Mouse (Mus musculus) CH12.LX (cell line): Measurements from ENCODE around the gene Krtap4-1. TPM values are rescaled to one million over a fixed set of nuclear protein-coding genes. Genes with fewer than 3 reads are reported as not detected.

Experiments
- DNase-seq: peaks from one replicate; pipeline ENCODE4 v3.0.0-alpha.2; 2013; ENCODE audit errors: extremely low read depth
- H3K27ac ChIP-seq: 2 replicates; pipeline ENCODE4 v1.5.1; 2012; ENCODE audit warnings: low read depth, mild to moderate bottlenecking, control low read depth, moderate library complexity; ENCODE audit not compliant: insufficient read depth
- H3K27me3 ChIP-seq: replicated peaks from 2 replicates; pipeline ENCODE3; 2012; ENCODE audit warnings: inconsistent platforms
- H3K36me3 ChIP-seq, 2 experiments: replicated peaks in 1 of 2; 2 replicates each; pipeline versions ENCODE3 to v1.6.1; 2012; ENCODE audit warnings: inconsistent platforms in 1 of 2, low read length in 1 of 2, mild to moderate bottlenecking in 1 of 2, mixed read lengths in 1 of 2, moderate library complexity in 1 of 2; ENCODE audit not compliant: control insufficient read depth in 1 of 2, insufficient read depth in 1 of 2
- H3K4me1 ChIP-seq, 2 experiments: 2 replicates each; pipeline ENCODE4 v1.6.1; 2012; ENCODE audit warnings: inconsistent platforms in 1 of 2, moderate library complexity in 1 of 2; ENCODE audit not compliant: insufficient read depth in 2 of 2, control insufficient read depth in 1 of 2
- H3K4me2 ChIP-seq: 2 replicates; pipeline ENCODE4 v1.6.1; 2012; ENCODE audit warnings: low read depth, mild to moderate bottlenecking, control low read depth; ENCODE audit not compliant: poor library complexity, insufficient read depth, severe bottlenecking
- H3K4me3 ChIP-seq, 3 experiments: fragments of 150-350 bp in 1 of 3; sonication (generic) in 1 of 3; replicated peaks in 1 of 3; 2 replicates each; pipeline versions ENCODE3 to v1.5.1; 2011 to 2012; ENCODE audit warnings: low read depth in 2 of 3, low read length in 2 of 3, mild to moderate bottlenecking in 2 of 3, moderate library complexity in 2 of 3, control low read depth in 1 of 3, improper control_type of control experiment in 1 of 3, inconsistent platforms in 1 of 3, mixed read lengths in 1 of 3; ENCODE audit not compliant: poor library complexity in 1 of 3
- H3K79me2 ChIP-seq: replicated peaks from 2 replicates; pipeline ENCODE4 v1.6.1; 2012; ENCODE audit warnings: mild to moderate bottlenecking, moderate library complexity; ENCODE audit not compliant: control insufficient read depth, poor library complexity, insufficient read depth, severe bottlenecking; ENCODE audit errors: extremely low read depth
- H3K9ac ChIP-seq: 2 replicates; pipeline ENCODE4 v1.6.1; 2012; ENCODE audit warnings: low read depth, mild to moderate bottlenecking, control low read depth, moderate library complexity; ENCODE audit not compliant: insufficient read depth
- H3K9me3 ChIP-seq: replicated peaks from 2 replicates; pipeline ENCODE3; 2012; ENCODE audit warnings: low read length, inconsistent platforms, mixed read lengths
- JUN ChIP-seq: IDR thresholded peaks from 2 replicates; pipeline ENCODE4 v1.6.1; 2011; ENCODE audit warnings: low read depth, mild to moderate bottlenecking, low read length, improper control_type of control experiment, moderate library complexity; ENCODE audit not compliant: insufficient read depth
- MXI1 ChIP-seq: IDR thresholded peaks from 2 replicates; pipeline ENCODE4 v1.6.1; 2011; ENCODE audit warnings: mild to moderate bottlenecking, low read depth, low read length, improper control_type of control experiment
- POLR2AphosphoS2 ChIP-seq: IDR thresholded peaks from 2 replicates; pipeline ENCODE4 v1.6.1; 2011; ENCODE audit warnings: low read depth, low read length, improper control_type of control experiment
- dilution Hi-C: fragments of 300-500 bp; cut with MboI; formaldehyde crosslinking; loops from 2 replicates; pipeline ENCODE4 v1.14.3; 2020; ENCODE audit warnings: low sequenced_read_pairs; ENCODE audit not compliant: extremely low pct_unique_long_range_greater_than_20kb, extremely low pct_ligation_motif_present
- in situ Hi-C: fragments of 300-500 bp; cut with MboI; formaldehyde crosslinking; loops from 3 replicates; pipeline ENCODE4 v1.14.3; 2019; ENCODE audit warnings: low sequenced_read_pairs, low pct_ligation_motif_present, low pct_unique_long_range_greater_than_20kb, mixed read lengths
- polyA plus RNA-seq: library from polyadenylated mRNA; unstranded; fragments of >175 nt; gene quantifications from 2 replicates; pipeline ENCODE4 v1.2.1, GENCODE M21; 2012; ENCODE audit warnings: low read depth; ENCODE audit not compliant: insufficient read length
- total RNA-seq, 2 experiments: library from RNA; depleted of rRNA; stranded (reverse); fragments of 300-350 nt in 1 of 2; fragments of >200 nt in 1 of 2; gene quantifications; 2 replicates each; pipeline ENCODE4 v1.2.3; 2012 to 2014

Gene Krtap4-1
- total and polyA plus RNA-seq, 3 experiments: not detected

- in situ Hi-C loops: no loop called here
- TF ChIP-seq POLR2AphosphoS2 (no peak), JUN (no peak), MXI1 (no peak)
- Histone ChIP-seq H3K9ac (no peak within 1 kb of the TSS), H3K4me1 (no peaks in the 10 kb centered on the region), H3K4me2 (no peak within 1 kb of the TSS), H3K36me3 (no peaks in the 10 kb centered on the region), H3K4me3 (no peak within 1 kb of the TSS), H3K79me2 (no peaks in the 10 kb centered on the region), H3K27ac (no peak within 1 kb of the TSS), H3K9me3 (peaks cover 4% of the 10 kb centered on the region), H3K27me3 (peaks cover 78% of the 10 kb centered on the region)
- dilution Hi-C loops: no loop called here
- no peak for DNase-seq
Observed at GRCm38 (mm10) chr11:99580636-99581035, 47.4 kb downstream of the Krtap4-1 start, which contains the start of gene Krtap1-5. Gene Krtap1-5 (minus strand): TSS chr11:99581016.

Other genes starting within 250 kb of the Krtap4-1 start
Only the 20 nearest of the 38 such genes appear.
- gene Krt40, start 85.1 kb downstream of the Krtap4-1 start, total RNA-seq (2012; rRNA removed): not detected in 2 replicates
- gene Krt40, start 85.1 kb downstream of the Krtap4-1 start, total RNA-seq (2014; rRNA removed): not detected in 2 replicates
- not detected in 2 replicates for gene Krt40, start 85.1 kb downstream of the Krtap4-1 start, polyA plus RNA-seq
- not detected in 2 replicates for gene Krtap3-3, start 77.4 kb downstream of the Krtap4-1 start, total RNA-seq (2012; rRNA removed)
- gene Krtap3-3, start 77.4 kb downstream of the Krtap4-1 start, total RNA-seq (2014; rRNA removed): not detected in 2 replicates
- gene Krtap3-3, start 77.4 kb downstream of the Krtap4-1 start, polyA plus RNA-seq: not detected in 2 replicates
- gene Krtap3-2, start 71.4 kb downstream of the Krtap4-1 start, total RNA-seq (2012; rRNA removed): not detected in 2 replicates
- not detected in 2 replicates for gene Krtap3-2, start 71.4 kb downstream of the Krtap4-1 start, total RNA-seq (2014; rRNA removed)
- gene Krtap3-2, start 71.4 kb downstream of the Krtap4-1 start, polyA plus RNA-seq: not detected in 2 replicates
- not detected in 2 replicates for gene Gm11939, start 68.8 kb downstream of the Krtap4-1 start, total RNA-seq (2012; rRNA removed)
- gene Gm11939, start 68.8 kb downstream of the Krtap4-1 start, total RNA-seq (2014; rRNA removed): not detected in 2 replicates
- not detected in 2 replicates for gene Gm11939, start 68.8 kb downstream of the Krtap4-1 start, polyA plus RNA-seq
- gene Krtap3-1, start 61.6 kb downstream of the Krtap4-1 start, total RNA-seq (2012; rRNA removed): not detected in 2 replicates
- gene Krtap3-1, start 61.6 kb downstream of the Krtap4-1 start, total RNA-seq (2014; rRNA removed): not detected in 2 replicates
- not detected in 2 replicates for gene Krtap3-1, start 61.6 kb downstream of the Krtap4-1 start, polyA plus RNA-seq
- not detected in 2 replicates for gene Krtap1-5, start 47.2 kb downstream of the Krtap4-1 start, total RNA-seq (2012; rRNA removed)
- gene Krtap1-5, start 47.2 kb downstream of the Krtap4-1 start, total RNA-seq (2014; rRNA removed): not detected in 2 replicates
- not detected in 2 replicates for gene Krtap1-5, start 47.2 kb downstream of the Krtap4-1 start, polyA plus RNA-seq
- gene Krtap1-4, start 44.6 kb downstream of the Krtap4-1 start, total RNA-seq (2012; rRNA removed): not detected in 2 replicates
- not detected in 2 replicates for gene Krtap1-4, start 44.6 kb downstream of the Krtap4-1 start, total RNA-seq (2014; rRNA removed)
- gene Krtap1-4, start 44.6 kb downstream of the Krtap4-1 start, polyA plus RNA-seq: not detected in 2 replicates
- gene Krtap1-3, start 36.9 kb downstream of the Krtap4-1 start, total RNA-seq (2012; rRNA removed): not detected in 2 replicates
- not detected in 2 replicates for gene Krtap1-3, start 36.9 kb downstream of the Krtap4-1 start, total RNA-seq (2014; rRNA removed)
- not detected in 2 replicates for gene Krtap1-3, start 36.9 kb downstream of the Krtap4-1 start, polyA plus RNA-seq
- gene Krtap9-3, start 30.1 kb downstream of the Krtap4-1 start, total RNA-seq (2012; rRNA removed): not detected in 2 replicates
- gene Krtap9-3, start 30.1 kb downstream of the Krtap4-1 start, total RNA-seq (2014; rRNA removed): not detected in 2 replicates
- not detected in 2 replicates for gene Krtap9-3, start 30.1 kb downstream of the Krtap4-1 start, polyA plus RNA-seq
- not detected in 2 replicates for gene Gm11938, start 24.9 kb downstream of the Krtap4-1 start, total RNA-seq (2012; rRNA removed)
- not detected in 2 replicates for gene Gm11938, start 24.9 kb downstream of the Krtap4-1 start, total RNA-seq (2014; rRNA removed)
- gene Gm11938, start 24.9 kb downstream of the Krtap4-1 start, polyA plus RNA-seq: not detected in 2 replicates
- gene Gm11937, start 18.0 kb downstream of the Krtap4-1 start, total RNA-seq (2012; rRNA removed): not detected in 2 replicates
- gene Gm11937, start 18.0 kb downstream of the Krtap4-1 start, total RNA-seq (2014; rRNA removed): not detected in 2 replicates
- gene Gm11937, start 18.0 kb downstream of the Krtap4-1 start, polyA plus RNA-seq: not detected in 2 replicates
- not detected in 2 replicates for gene Krtap2-4, start 13.4 kb downstream of the Krtap4-1 start, total RNA-seq (2012; rRNA removed)
- gene Krtap2-4, start 13.4 kb downstream of the Krtap4-1 start, total RNA-seq (2014; rRNA removed): not detected in 2 replicates
- gene Krtap2-4, start 13.4 kb downstream of the Krtap4-1 start, polyA plus RNA-seq: not detected in 2 replicates
- not detected in 2 replicates for gene Gm11562, start 7.8 kb downstream of the Krtap4-1 start, total RNA-seq (2012; rRNA removed)
- gene Gm11562, start 7.8 kb downstream of the Krtap4-1 start, total RNA-seq (2014; rRNA removed): not detected in 2 replicates
- not detected in 2 replicates for gene Gm11562, start 7.8 kb downstream of the Krtap4-1 start, polyA plus RNA-seq
- not detected in 2 replicates for gene Krtap4-2, start 6.8 kb upstream of the Krtap4-1 start, total RNA-seq (2012; rRNA removed)
- not detected in 2 replicates for gene Krtap4-2, start 6.8 kb upstream of the Krtap4-1 start, total RNA-seq (2014; rRNA removed)
- gene Krtap4-2, start 6.8 kb upstream of the Krtap4-1 start, polyA plus RNA-seq: not detected in 2 replicates
- not detected in 2 replicates for gene Krtap4-7, start 15.9 kb upstream of the Krtap4-1 start, total RNA-seq (2012; rRNA removed)
- not detected in 2 replicates for gene Krtap4-7, start 15.9 kb upstream of the Krtap4-1 start, total RNA-seq (2014; rRNA removed)
- gene Krtap4-7, start 15.9 kb upstream of the Krtap4-1 start, polyA plus RNA-seq: not detected in 2 replicates
- gene Gm11555, start 22.0 kb upstream of the Krtap4-1 start, total RNA-seq (2012; rRNA removed): not detected in 2 replicates
- not detected in 2 replicates for gene Gm11555, start 22.0 kb upstream of the Krtap4-1 start, total RNA-seq (2014; rRNA removed)
- not detected in 2 replicates for gene Gm11555, start 22.0 kb upstream of the Krtap4-1 start, polyA plus RNA-seq
- not detected in 2 replicates for gene Gm11563, start 30.7 kb upstream of the Krtap4-1 start, total RNA-seq (2012; rRNA removed)
- not detected in 2 replicates for gene Gm11563, start 30.7 kb upstream of the Krtap4-1 start, total RNA-seq (2014; rRNA removed)
- not detected in 2 replicates for gene Gm11563, start 30.7 kb upstream of the Krtap4-1 start, polyA plus RNA-seq
- not detected in 2 replicates for gene Krtap4-6, start 37.7 kb upstream of the Krtap4-1 start, total RNA-seq (2012; rRNA removed)
- not detected in 2 replicates for gene Krtap4-6, start 37.7 kb upstream of the Krtap4-1 start, total RNA-seq (2014; rRNA removed)
- gene Krtap4-6, start 37.7 kb upstream of the Krtap4-1 start, polyA plus RNA-seq: not detected in 2 replicates
- not detected in 2 replicates for gene Gm14190, start 62.5 kb upstream of the Krtap4-1 start, total RNA-seq (2012; rRNA removed)
- not detected in 2 replicates for gene Gm14190, start 62.5 kb upstream of the Krtap4-1 start, total RNA-seq (2014; rRNA removed)
- gene Gm14190, start 62.5 kb upstream of the Krtap4-1 start, polyA plus RNA-seq: not detected in 2 replicates
- not detected in 2 replicates for gene Gm14180, start 106.1 kb upstream of the Krtap4-1 start, total RNA-seq (2012; rRNA removed)
- not detected in 2 replicates for gene Gm14180, start 106.1 kb upstream of the Krtap4-1 start, total RNA-seq (2014; rRNA removed)
- gene Gm14180, start 106.1 kb upstream of the Krtap4-1 start, polyA plus RNA-seq: not detected in 2 replicates